ENCODE assay signal across 22 mouse cellular contexts in genomic region chrX:12189511-12189910, GRCm38 (mm10).
"Had no signal": no experiment of that assay in that cellular context is flagged by ENCODE, and none has a peak within 500 bp of the region (broad histone marks: within the 10 kb centered on the region; RNA-seq: fewer than 3 reads in every experiment).

No protein-coding gene starts in this region.

- DNase-seq: gastrocnemius, postnatal 14 days; gastrocnemius, postnatal 36 days; kidney, adult 11 months; kidney, adult 2 months; kidney, adult 9 months; kidney, postnatal 14 days; kidney, postnatal 36 days; layer of hippocampus, adult 9-11 months; layer of hippocampus, postnatal 36 days; left cerebral cortex, postnatal 4 days; lung, adult 18-20 months had no signal

- H3K4me2 ChIP-seq: hindbrain, embryonic 13.5 days; hindbrain, embryonic 15.5 days; kidney, embryonic 15.5 days; limb, embryonic 13.5 days; limb, embryonic 15.5 days; liver, embryonic 12.5 days had no signal

- H3K4me3 ChIP-seq: heart, embryonic 10.5 days; hindbrain, embryonic 13.5 days; hindbrain, embryonic 15.5 days; kidney, embryonic 15.5 days; limb, embryonic 13.5 days; limb, embryonic 15.5 days; liver, embryonic 12.5 days had no signal

- H3K9ac ChIP-seq: hindbrain, embryonic 13.5 days; hindbrain, embryonic 15.5 days; kidney, embryonic 15.5 days; limb, embryonic 13.5 days; limb, embryonic 15.5 days; liver, embryonic 12.5 days; liver, embryonic 14.5 days had no signal

- H3K27me3 ChIP-seq: hindbrain, embryonic 15.5 days; liver, embryonic 12.5 days had no signal

- H3K36me3 ChIP-seq: heart, embryonic 10.5 days; hindbrain, embryonic 13.5 days; hindbrain, embryonic 15.5 days; kidney, embryonic 15.5 days; limb, embryonic 13.5 days; limb, embryonic 15.5 days; liver, embryonic 12.5 days had no signal

- H3K4me1 ChIP-seq: heart, embryonic 10.5 days; hindbrain, embryonic 13.5 days; hindbrain, embryonic 15.5 days; kidney, embryonic 15.5 days; limb, embryonic 13.5 days; limb, embryonic 15.5 days; liver, embryonic 12.5 days had no signal

- ATAC-seq: hindbrain, postnatal 0 days; intestine, embryonic 16.5 days; liver, embryonic 12.5 days had no signal

- H3K9me3 ChIP-seq: heart, embryonic 10.5 days; hindbrain, embryonic 13.5 days; hindbrain, embryonic 15.5 days; kidney, embryonic 15.5 days; limb, embryonic 13.5 days; limb, embryonic 15.5 days; liver, embryonic 12.5 days had no signal

- H3K27ac ChIP-seq: heart, embryonic 10.5 days; hindbrain, embryonic 13.5 days; hindbrain, embryonic 15.5 days; hindbrain, postnatal 0 days; kidney, embryonic 15.5 days; kidney, postnatal 0 days; limb, embryonic 13.5 days; limb, embryonic 15.5 days; liver, embryonic 12.5 days; liver, embryonic 14.5 days had no signal
